Mouse (Mus musculus): ENCODE results near the gene Apoc3.

- TF ChIP-seq CHD2 (IDR thresholded peaks at IDR 0.05; ENCODE audit: low read depth, low read length): no peak
- TF ChIP-seq MAFK (IDR thresholded peaks at IDR 0.05; ENCODE audit: insufficient read depth, low read depth, low read length): no peak
Observed at GRCm38 (mm10) chr9:46191234-46191633, 44.2 kb downstream of the Apoc3 start.
